Mouse (Mus musculus): Measurements from ENCODE around the gene AC124108.1. TPM values are rescaled to one million over a fixed set of nuclear protein-coding genes. Genes with fewer than 3 reads are reported as not detected.
"Not testable (repeated sequence)": the region's sequence is repeated elsewhere in the genome, so short reads cannot be mapped to it uniquely, and the experiment has no call there.

Gene AC124108.1
- polyA plus RNA-seq, 1 experiment, result not detected

GRCm38 (mm10) chr1:132161211-132161880 is 29.9 kb upstream of the AC124108.1 start:
- H3K4me3 ChIP-seq (replicated peaks; ENCODE audit: extremely low read depth, low read depth, low read length), result no peak overlapping the region
- no peaks in the 10 kb centered on the region for H3K4me1 ChIP-seq (ENCODE audit: control insufficient read depth, insufficient read depth, low read length)

DNA sequence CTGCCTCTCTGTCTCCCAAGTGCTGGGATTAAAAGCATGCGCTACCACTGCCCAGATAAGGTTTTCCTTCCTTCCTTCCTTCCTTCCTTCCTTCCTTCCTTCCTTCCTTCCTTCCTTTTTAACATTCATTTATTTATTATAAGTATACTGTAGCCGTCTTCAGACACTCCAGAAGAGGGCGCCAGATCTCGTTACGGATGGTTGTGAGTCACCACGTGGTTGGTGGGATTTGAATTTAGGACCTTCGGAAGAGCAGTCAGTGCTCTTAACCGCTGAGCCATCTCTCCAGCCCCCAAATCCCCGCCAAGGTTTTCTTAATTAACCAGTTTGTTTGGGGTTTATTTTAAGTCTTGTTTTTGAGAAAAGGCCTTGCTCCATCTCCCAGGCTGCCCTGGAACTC is 28.6 kb upstream of the AC124108.1 start:
- DNase-seq; H3K4me3 ChIP-seq (replicated peaks; ENCODE audit: extremely low read depth, low read depth, low read length); H3K4me1 ChIP-seq (ENCODE audit: control insufficient read depth, insufficient read depth, low read length): not testable (repeated sequence)
- WGBS, result 47% methylated on average over 9 of the region's 9 CpGs

More at GRCm38 (mm10) chr1:132161211-132161880, 29.9 kb upstream of the AC124108.1 start:
- TF ChIP-seq POLR2A (IDR thresholded peaks at IDR 0.05; ENCODE audit: borderline replicate concordance, extremely low read depth, low read depth, low read length) (no peak), CTCF (IDR thresholded peaks at IDR 0.05; ENCODE audit: insufficient read depth, low read length) (no peak)
- no peak for DNase-seq
- WGBS, result 52% methylated on average over 7 of the region's 7 CpGs

DNA sequence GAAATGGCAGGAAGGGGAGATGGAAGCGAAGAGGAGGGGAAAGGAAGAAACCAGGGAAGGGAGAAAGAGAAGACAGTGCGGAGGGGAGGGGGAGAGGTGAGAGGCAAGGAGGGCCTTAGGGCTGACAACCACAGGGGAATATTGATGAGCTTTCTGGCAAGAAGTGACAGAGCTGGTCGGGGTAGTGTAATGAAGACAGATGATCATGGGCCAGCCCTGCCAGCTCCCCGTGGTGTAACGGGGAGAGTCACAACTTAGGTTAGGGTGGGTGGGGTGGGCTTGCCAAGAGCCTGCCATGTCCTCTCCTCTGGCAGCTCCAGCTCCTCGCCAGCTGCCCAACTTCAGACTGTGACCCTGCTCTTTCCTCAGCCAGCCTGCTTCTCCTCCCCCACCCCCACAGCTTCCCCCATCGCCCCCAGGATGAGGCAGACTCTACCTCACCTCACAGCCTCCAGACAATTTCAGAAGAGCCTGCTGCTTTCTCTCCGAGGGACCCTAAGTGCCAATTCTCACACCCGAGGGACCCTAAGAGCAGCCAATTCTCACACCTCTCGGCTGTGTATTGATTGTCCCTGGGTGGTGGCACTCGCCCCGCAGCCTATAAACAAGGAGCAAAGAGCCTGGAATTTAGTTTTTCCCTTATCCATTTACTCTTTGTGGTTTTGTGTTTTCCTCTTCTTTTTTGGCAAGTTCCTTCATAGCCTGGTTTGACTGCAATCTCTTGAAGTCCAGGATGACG is 26.3 kb upstream of the AC124108.1 start:
- WGBS, result 41% methylated on average over 13 of the region's 13 CpGs
- DNase-seq, result no peak
- Histone ChIP-seq H3K4me1 (ENCODE audit: control insufficient read depth, insufficient read depth, low read length) (peaks cover 3% of the 10 kb centered on the region; the same call in 1 of the 2 replicates), H3K4me3 (replicated peaks; ENCODE audit: extremely low read depth, low read depth, low read length) (no peak overlapping the region)
- TF ChIP-seq CTCF (IDR thresholded peaks at IDR 0.05; ENCODE audit: insufficient read depth, low read length) (no peak), POLR2A (IDR thresholded peaks at IDR 0.05; ENCODE audit: borderline replicate concordance, extremely low read depth, low read depth, low read length) (no peak)

DNA sequence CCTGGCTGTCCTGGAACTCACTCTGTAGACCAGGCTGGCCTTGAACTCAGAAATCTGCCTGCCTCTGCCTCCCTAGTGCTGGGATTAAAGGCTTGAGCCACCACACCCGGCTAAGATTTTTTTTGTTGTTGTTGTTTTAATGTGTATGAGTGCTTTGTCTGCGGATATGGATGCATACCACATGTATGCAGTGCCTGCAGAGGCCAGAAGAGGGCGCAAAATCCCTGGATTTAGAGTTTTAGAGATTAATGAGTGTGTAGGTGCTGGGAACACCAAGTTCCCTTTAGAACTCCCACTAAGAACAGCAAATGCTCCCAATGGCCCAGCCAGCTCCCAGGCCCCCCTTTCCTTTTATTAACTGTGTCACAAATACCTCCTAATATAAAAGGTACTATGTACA is 25.4 kb upstream of the AC124108.1 start:
- H3K4me3 ChIP-seq (replicated peaks; ENCODE audit: extremely low read depth, low read depth, low read length), result no peak overlapping the region
- no peak for DNase-seq
- H3K4me1 ChIP-seq (ENCODE audit: control insufficient read depth, insufficient read depth, low read length), result peaks cover 3% of the 10 kb centered on the region; the same call in 1 of the 2 replicates
- 65% methylated on average over 3 of the region's 3 CpGs for WGBS
- TF ChIP-seq CTCF (IDR thresholded peaks at IDR 0.05; ENCODE audit: insufficient read depth, low read length) (peak; percentile 27; the same call in 1 of the 2 replicates), POLR2A (IDR thresholded peaks at IDR 0.05; ENCODE audit: borderline replicate concordance, extremely low read depth, low read depth, low read length) (no peak)

DNA sequence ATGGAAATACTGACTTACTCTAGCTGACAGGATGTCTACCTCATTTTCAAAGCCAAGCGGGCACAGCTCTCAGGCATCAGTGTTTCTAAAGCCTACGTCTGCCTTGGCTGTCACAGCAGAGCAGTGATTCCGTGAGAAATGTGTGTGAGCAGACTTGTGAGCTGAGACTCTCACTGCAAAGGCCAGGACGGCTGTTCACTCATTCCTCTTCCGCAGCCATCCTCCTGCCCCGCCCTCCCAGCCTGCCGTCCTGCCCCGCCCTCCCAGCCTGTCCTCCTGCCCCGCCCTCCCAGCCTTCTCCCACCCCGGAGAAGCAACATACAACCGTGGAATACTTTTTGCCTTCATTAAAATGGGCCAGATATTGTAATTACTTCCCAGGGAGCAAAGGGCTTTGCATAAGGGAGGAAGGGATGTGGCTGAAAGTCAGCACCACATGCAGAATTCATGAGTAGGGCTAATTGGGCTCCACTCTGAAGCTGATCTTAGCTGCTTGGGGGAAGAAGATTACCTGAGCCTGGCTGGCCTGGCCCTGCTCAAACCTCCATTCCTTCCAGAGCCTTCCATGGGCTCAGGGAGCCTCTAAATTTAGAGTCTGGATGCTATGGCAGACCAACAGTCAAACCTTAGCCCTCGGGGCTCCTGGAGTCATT is 23.0 kb upstream of the AC124108.1 start:
- no peak overlapping the region for H3K4me3 ChIP-seq (replicated peaks; ENCODE audit: extremely low read depth, low read depth, low read length)
- no peak for TF ChIP-seq POLR2A (IDR thresholded peaks at IDR 0.05; ENCODE audit: borderline replicate concordance, extremely low read depth, low read depth, low read length)
- TF ChIP-seq CTCF (IDR thresholded peaks at IDR 0.05; ENCODE audit: insufficient read depth, low read length), result no peak
- peaks cover 3% of the 10 kb centered on the region; the same call in 1 of the 2 replicates for H3K4me1 ChIP-seq (ENCODE audit: control insufficient read depth, insufficient read depth, low read length)
- 10% methylated on average over 12 of the region's 12 CpGs for WGBS
- no peak for DNase-seq

DNA sequence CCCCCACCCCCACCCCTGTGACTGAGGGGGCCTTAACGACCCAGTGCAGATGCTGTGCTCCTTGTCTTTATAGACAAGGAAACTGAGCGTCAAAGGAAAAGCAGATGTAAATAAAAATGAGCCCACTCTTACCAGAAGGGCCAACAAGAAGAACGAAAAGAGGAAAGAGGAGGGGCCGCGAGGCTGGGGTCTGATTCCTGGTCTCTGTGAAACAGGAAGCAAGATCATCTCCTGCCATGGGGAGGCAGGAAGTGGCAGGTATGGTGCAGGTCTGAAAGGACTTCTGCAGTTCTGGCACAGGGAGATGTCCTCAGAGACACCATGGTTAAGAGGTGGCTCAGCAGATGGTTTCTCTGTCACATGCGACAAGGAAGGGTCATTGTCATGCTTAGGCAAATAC is 20.6 kb upstream of the AC124108.1 start:
- WGBS, result 25% methylated on average over 6 of the region's 6 CpGs

DNA sequence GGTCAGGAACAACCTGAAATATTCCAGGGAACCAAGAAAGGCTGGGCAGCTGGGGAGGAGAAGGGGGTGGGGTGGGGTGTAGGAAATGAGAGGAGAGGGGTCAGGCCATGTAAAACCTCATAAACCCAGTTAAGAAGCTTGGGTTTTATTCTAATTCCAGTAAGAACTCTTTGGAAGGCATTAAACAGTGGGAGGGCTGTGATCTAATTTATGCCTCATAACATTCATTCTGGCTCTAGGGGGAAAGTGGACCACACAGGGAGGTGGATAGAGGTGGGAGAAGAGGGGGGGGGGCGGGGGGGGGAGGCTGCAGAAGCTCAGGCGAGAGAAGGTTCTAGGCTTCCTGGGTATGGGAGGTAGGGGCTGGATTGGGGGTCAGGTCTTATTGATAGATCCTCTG is 19.6 kb upstream of the AC124108.1 start:
- DNase-seq, result no peak
- WGBS, result 40% methylated on average over 1 of the region's 2 CpGs
- H3K4me1 ChIP-seq (ENCODE audit: control insufficient read depth, insufficient read depth, low read length), result peaks cover 3% of the 10 kb centered on the region; the same call in 1 of the 2 replicates
- TF ChIP-seq CTCF (IDR thresholded peaks at IDR 0.05; ENCODE audit: insufficient read depth, low read length) (no peak), POLR2A (IDR thresholded peaks at IDR 0.05; ENCODE audit: borderline replicate concordance, extremely low read depth, low read depth, low read length) (no peak)
- no peak overlapping the region for H3K4me3 ChIP-seq (replicated peaks; ENCODE audit: extremely low read depth, low read depth, low read length)

More for the DNA sequence above, 20.6 kb upstream of the AC124108.1 start:
- DNase-seq, result no peak
- TF ChIP-seq POLR2A (IDR thresholded peaks at IDR 0.05; ENCODE audit: borderline replicate concordance, extremely low read depth, low read depth, low read length) (no peak), CTCF (IDR thresholded peaks at IDR 0.05; ENCODE audit: insufficient read depth, low read length) (no peak)
- Histone ChIP-seq H3K4me1 (ENCODE audit: control insufficient read depth, insufficient read depth, low read length) (peaks cover 3% of the 10 kb centered on the region; the same call in 1 of the 2 replicates), H3K4me3 (replicated peaks; ENCODE audit: extremely low read depth, low read depth, low read length) (no peak overlapping the region)

DNA sequence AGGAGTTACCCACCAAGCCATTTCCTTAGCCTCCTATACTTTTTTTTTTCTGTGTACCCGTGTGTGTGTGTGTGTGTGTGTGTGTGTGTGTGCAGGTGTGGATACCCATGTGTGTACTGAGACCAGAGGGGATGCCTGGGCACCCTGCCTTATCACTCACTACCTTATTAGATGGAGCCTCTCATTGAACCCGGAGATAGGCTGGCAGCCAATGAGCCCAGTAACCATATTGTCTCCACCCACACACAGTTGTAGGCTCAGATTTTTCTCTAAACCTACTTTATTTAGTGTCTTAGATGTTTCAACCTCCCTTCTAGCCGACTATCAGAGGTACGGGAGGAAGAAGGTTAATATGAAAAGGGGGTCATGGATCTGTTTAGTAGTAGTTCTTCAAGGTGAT is 5.0 kb upstream of the AC124108.1 start:
- no peaks in the 10 kb centered on the region for H3K4me1 ChIP-seq (ENCODE audit: control insufficient read depth, insufficient read depth, low read length)
- TF ChIP-seq CTCF (IDR thresholded peaks at IDR 0.05; ENCODE audit: insufficient read depth, low read length), result no peak
- TF ChIP-seq POLR2A (IDR thresholded peaks at IDR 0.05; ENCODE audit: borderline replicate concordance, extremely low read depth, low read depth, low read length), result no peak
- no peak overlapping the region for H3K4me3 ChIP-seq (replicated peaks; ENCODE audit: extremely low read depth, low read depth, low read length)
- no peak for DNase-seq
- 77% methylated on average over 4 of the region's 4 CpGs for WGBS

- 40% methylated on average over 9 of the region's 9 CpGs for WGBS
- Histone ChIP-seq H3K4me1 (ENCODE audit: control insufficient read depth, insufficient read depth, low read length) (no peaks in the 10 kb centered on the region), H3K4me3 (replicated peaks; ENCODE audit: extremely low read depth, low read depth, low read length) (no peak overlapping the region)
- no peak for DNase-seq
- no peak for TF ChIP-seq POLR2A (IDR thresholded peaks at IDR 0.05; ENCODE audit: borderline replicate concordance, extremely low read depth, low read depth, low read length)
- TF ChIP-seq CTCF (IDR thresholded peaks at IDR 0.05; ENCODE audit: insufficient read depth, low read length), result no peak
Measured at GRCm38 (mm10) chr1:132188442-132189066, 2.7 kb upstream of the AC124108.1 start.
